Comparison of ENCODE assay signal across 7 mouse cellular contexts in the genomic region with DNA sequence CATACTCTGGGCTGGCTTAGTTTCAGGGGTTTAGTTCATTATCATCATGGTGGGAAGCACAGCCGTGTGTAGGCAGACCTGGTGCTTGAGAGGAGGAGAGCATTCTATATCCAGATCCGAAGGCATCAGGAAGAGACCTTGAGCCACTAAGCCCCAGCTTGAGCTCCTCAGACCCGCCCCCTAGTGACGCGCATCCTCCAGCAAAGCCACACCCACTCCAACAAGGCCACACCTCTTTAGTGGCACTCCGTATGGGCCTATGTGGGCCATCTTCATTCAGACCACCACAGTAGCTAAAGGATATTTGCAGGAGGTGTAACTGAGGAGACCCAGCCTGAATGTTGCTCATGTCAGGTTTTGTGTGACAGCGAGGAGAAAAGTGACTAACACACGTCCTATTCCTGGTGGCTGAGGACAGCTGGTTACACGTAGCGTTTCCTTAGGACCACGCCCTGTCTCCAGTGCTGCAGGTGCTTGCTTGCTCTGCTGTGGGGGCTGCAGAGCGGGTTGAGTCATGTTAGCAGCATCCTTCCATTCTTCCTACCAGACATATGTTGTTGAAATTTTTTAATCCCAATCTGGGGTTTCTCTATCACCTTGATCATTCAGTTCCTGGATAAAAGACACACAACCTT. TPM values are rescaled to one million over a fixed set of nuclear protein-coding genes. Genes with fewer than 3 reads are reported as not detected.
DNase-seq lines count a peak whose midpoint lies in the region; ATAC-seq lines count a peak whose summit lies in the region.

No protein-coding gene starts in this region.

- DNase-seq in right cerebral cortex, adult 18-20 months = peak; percentile 58
- DNase-seq in right cerebral cortex, postnatal 4 days = no peak
- DNase-seq in adrenal gland, postnatal 36 days = peak; percentile 53 to 63
- peak; percentile 71 for DNase-seq in lung, postnatal 10 days
- DNase-seq in thymus, postnatal 4 days = peak; percentile 74
- DNase-seq in ovary, postnatal 14 days (ENCODE audit: low spot score) = no peak

- peak; percentile 72 for ATAC-seq in granulocyte monocyte progenitor cell, adult 5-6 weeks (replicated peaks; ENCODE audit: poor library complexity, severe bottlenecking)

RNA-seq across cellular contexts. Expression of a gene that starts 6.6 kb away (rescaled TPM):
- under 1 TPM; 0.36 to 0.76 TPM for total RNA-seq in adrenal gland, postnatal 36 days (2021)
- total RNA-seq in granulocyte monocyte progenitor cell, adult 5-6 weeks (2014; fragmentation: Nextera tagmentation) = 36.7 and 42.2 TPM in 2 replicates
- 17.0 and 26.2 TPM in 2 replicates for total RNA-seq in granulocyte monocyte progenitor cell, adult 5-6 weeks (2017)

Comparison
In these comparisons a context has a peak if more than half of its experiments do, and no peak if none do; other contexts are left out.
1. DNase-seq: peak in right cerebral cortex, adult 18-20 months (single experiment), adrenal gland, postnatal 36 days (2 of 2), lung, postnatal 10 days (single experiment) and thymus, postnatal 4 days (single experiment); none in right cerebral cortex, postnatal 4 days (single experiment) and ovary, postnatal 14 days (single experiment).
2. RNA of a gene that starts 6.6 kb away (total RNA-seq): 17.0 to 42.2 TPM in granulocyte monocyte progenitor cell, adult 5-6 weeks; 0.36 to 0.76 TPM in adrenal gland, postnatal 36 days; every median in the first group is over 10 times any median in the second.